In genomic region chr4:123665681-123666278, GRCm38 (mm10) we compare ENCODE assay signal across 8 mouse cellular contexts. TPM values are rescaled to one million over a fixed set of nuclear protein-coding genes. Genes with fewer than 3 reads are reported as not detected.
DNase-seq lines count a peak whose midpoint lies in the region; ATAC-seq and TF ChIP-seq lines count a peak whose summit lies in the region.

No protein-coding gene starts in this region.

- H3K4me3 ChIP-seq in gastrocnemius, adult 2 months = peak overlapping the region; percentile 80
- H3K4me3 ChIP-seq in ES-Bruce4 (ENCODE audit: low read depth, low read length) = peak overlapping the region; percentile 60
- peak overlapping the region; percentile 88 for H3K4me3 ChIP-seq in hindbrain, embryonic 13.5 days

- no peaks in the 10 kb centered on the region for H3K27me3 ChIP-seq in ES-Bruce4 (ENCODE audit: control insufficient read depth, insufficient read depth, low read length, poor library complexity, severe bottlenecking)
- H3K27me3 ChIP-seq in hindbrain, embryonic 13.5 days = no peaks in the 10 kb centered on the region

- peak overlapping the region; percentile 90 for H3K27ac ChIP-seq in gastrocnemius, adult 2 months
- peak overlapping the region; percentile 93 for H3K27ac ChIP-seq in ES-Bruce4 (ENCODE audit: insufficient read depth, low read length)
- peak overlapping the region; percentile 99 for H3K27ac ChIP-seq in hindbrain, embryonic 13.5 days

- ATAC-seq in hindbrain, embryonic 13.5 days (ENCODE audit: low FRiP score) = no peak
- ATAC-seq in inflammation-experienced regulatory T-cells, adult 6 months = no peak

- H3K9ac ChIP-seq in ES-Bruce4 (ENCODE audit: low read depth, poor library complexity, severe bottlenecking) = peak overlapping the region; percentile 98
- H3K9ac ChIP-seq in hindbrain, embryonic 13.5 days = peak overlapping the region; percentile 99

- no peak for TF ChIP-seq CTCF in gastrocnemius, adult 2 months (IDR thresholded peaks at IDR 0.05)
- no peak for TF ChIP-seq CTCF in ES-Bruce4 (IDR thresholded peaks at IDR 0.05; ENCODE audit: low read depth, low read length)

- H3K9me3 ChIP-seq in ES-Bruce4 (replicated peaks; ENCODE audit: control insufficient read depth, insufficient read depth, low read length, poor library complexity, severe bottlenecking) = no peaks in the 10 kb centered on the region
- H3K9me3 ChIP-seq in hindbrain, embryonic 13.5 days = no peaks in the 10 kb centered on the region

- TF ChIP-seq POLR2A in ES-Bruce4 (IDR thresholded peaks at IDR 0.05; ENCODE audit: insufficient read depth, low read length) = no peak

- TF ChIP-seq EP300 in ES-Bruce4 (IDR thresholded peaks at IDR 0.05; ENCODE audit: insufficient read depth, low read depth, low read length) = no peak

- 29% methylated on average over 11 of the region's 11 CpGs for WGBS in hindbrain, embryonic 13.5 days

- intact Hi-C loops in gastrocnemius, adult 2 months (cut with DNase I) = loop anchor here (2.0 kb wide), 1 partner anchor 33 kb away; no protein-coding TSS in a partner anchor

- DNase-seq in gastrocnemius, adult 2 months = no peak
- DNase-seq in gastrocnemius, postnatal 4 days (ENCODE audit: low spot score in 2 of 2) = no peak
- peak; percentile 58 for DNase-seq in lung, postnatal 36 days
- no peak for DNase-seq in right cerebral cortex, adult 2 months (ENCODE audit: low spot score in 2 of 2)
- DNase-seq in layer of hippocampus, adult 9-11 months = no peak

- H3K36me3 ChIP-seq in ES-Bruce4 (ENCODE audit: control insufficient read depth, insufficient read depth, low read length, poor library complexity, severe bottlenecking) = no peaks in the 10 kb centered on the region; the same call in 1 of the 2 replicates
- H3K36me3 ChIP-seq in hindbrain, embryonic 13.5 days = no peaks in the 10 kb centered on the region

- peak overlapping the region; percentile 86 for H3K4me2 ChIP-seq in hindbrain, embryonic 13.5 days

- peaks cover 3% of the 10 kb centered on the region for H3K4me1 ChIP-seq in ES-Bruce4 (ENCODE audit: control insufficient read depth, insufficient read depth, low read length)
- H3K4me1 ChIP-seq in hindbrain, embryonic 13.5 days (replicated peaks) = peaks cover 70% of the 10 kb centered on the region

RNA-seq across cellular contexts. Expression of gene Macf1, which starts 18.4 kb away (rescaled TPM):
- total RNA-seq in gastrocnemius, adult 2 months (2021) = 10 to 100 TPM; 48.4 to 66.4 TPM
- 100 to 1,000 TPM; 209 TPM for total RNA-seq in gastrocnemius, postnatal 4 days (2021)
- 251 and 257 TPM in 2 replicates for polyA plus RNA-seq in ES-Bruce4 (2011; ENCODE audit: insufficient read depth, insufficient read length, low read depth, missing spikeins)
- 67.3 and 69.5 TPM in 2 replicates for polyA plus RNA-seq in hindbrain, embryonic 13.5 days (2015; fragmentation: Nextera tagmentation; extraction: Ambion mirVana)
- 100 to 1,000 TPM in 2 of 3 experiments, 10 to 100 TPM in 1; 87.3 to 165 (median 153) TPM for polyA plus RNA-seq in inflammation-experienced regulatory T-cells, adult 6 months (2017; shearing (Covaris generic))

RNA-seq across cellular contexts. Expression of gene Ndufs5, which starts 52.2 kb away (rescaled TPM):
- total RNA-seq in gastrocnemius, adult 2 months (2021) = 100 to 1,000 TPM; 242 to 305 TPM
- 100 to 1,000 TPM; 200 to 214 TPM for total RNA-seq in gastrocnemius, postnatal 4 days (2021)
- polyA plus RNA-seq in ES-Bruce4 (2011; ENCODE audit: insufficient read depth, insufficient read length, low read depth, missing spikeins) = 130 and 166 TPM in 2 replicates
- polyA plus RNA-seq in hindbrain, embryonic 13.5 days (2015; fragmentation: Nextera tagmentation; extraction: Ambion mirVana) = 438 and 450 TPM in 2 replicates
- polyA plus RNA-seq in inflammation-experienced regulatory T-cells, adult 6 months (2017; shearing (Covaris generic)) = 100 to 1,000 TPM; 125 to 184 (median 133) TPM
